Comparison of ENCODE assay signal across 15 mouse cellular contexts in genomic region chr9:64051241-64051640, GRCm38 (mm10). TPM values are rescaled to one million over a fixed set of nuclear protein-coding genes. Genes with fewer than 3 reads are reported as not detected.
DNase-seq lines count a peak whose midpoint lies in the region; ATAC-seq and TF ChIP-seq lines count a peak whose summit lies in the region.
"Had no signal": no experiment of that assay in that cellular context is flagged by ENCODE, and none has a peak within 500 bp of the region (broad histone marks: within the 10 kb centered on the region; RNA-seq: fewer than 3 reads in every experiment).

No protein-coding gene starts in this region.

- peak overlapping the region; percentile 15; the same call in 1 of the 2 replicates for H3K27ac ChIP-seq in heart, embryonic 16.5 days (ENCODE audit: low read length)
- H3K27ac ChIP-seq in bone marrow, adult 2 months (ENCODE audit: control insufficient read depth, insufficient read depth, low read depth, low read length, poor library complexity), result peak overlapping the region; percentile 25; the same call in 1 of the 2 replicates
- H3K27ac ChIP-seq in liver, embryonic 15.5 days (replicated peaks), result peak overlapping the region; percentile 99
- H3K27ac ChIP-seq: hindbrain, embryonic 15.5 days; neural tube, embryonic 12.5 days had no signal

- TF ChIP-seq CTCF in bone marrow, adult 2 months (IDR thresholded peaks at IDR 0.05; ENCODE audit: control insufficient read depth, insufficient read depth, low read length), result no peak

- no peak for TF ChIP-seq POLR2A in bone marrow, adult 2 months (IDR thresholded peaks at IDR 0.05; ENCODE audit: borderline replicate concordance, control insufficient read depth, low read depth, low read length)

- no peaks in the 10 kb centered on the region for H3K36me3 ChIP-seq in heart, embryonic 16.5 days (ENCODE audit: control insufficient read depth, insufficient read depth)
- H3K36me3 ChIP-seq in liver, embryonic 15.5 days (replicated peaks), result no peaks in the 10 kb centered on the region
- H3K36me3 ChIP-seq: embryonic facial prominence, embryonic 12.5 days; hindbrain, embryonic 15.5 days; neural tube, embryonic 12.5 days had no signal

- ATAC-seq in heart, embryonic 16.5 days (replicated peaks; ENCODE audit: extremely low read depth, insufficient read depth, low FRiP score), result no peak
- ATAC-seq in erythroblast, adult 5-6 weeks (replicated peaks; ENCODE audit: low FRiP score, poor library complexity, severe bottlenecking), result peak; percentile 42
- 0 out of 2 replicates have a peak, but pooled peaks have one; percentile 16 for ATAC-seq in liver, embryonic 15.5 days (ENCODE audit: insufficient read depth)

- no peaks in the 10 kb centered on the region for H3K27me3 ChIP-seq in heart, embryonic 16.5 days (ENCODE audit: control insufficient read depth, insufficient read depth, low read length)
- no peaks in the 10 kb centered on the region for H3K27me3 ChIP-seq in liver, embryonic 15.5 days
- H3K27me3 ChIP-seq: embryonic facial prominence, embryonic 12.5 days; hindbrain, embryonic 15.5 days had no signal

- H3K9ac ChIP-seq in heart, embryonic 16.5 days (ENCODE audit: low read length), result no peak overlapping the region
- peak overlapping the region; percentile 51 for H3K9ac ChIP-seq in liver, embryonic 15.5 days
- H3K9ac ChIP-seq: embryonic facial prominence, embryonic 12.5 days; hindbrain, embryonic 15.5 days; lung, embryonic 14.5 days; neural tube, embryonic 12.5 days had no signal

- no peak overlapping the region for H3K4me2 ChIP-seq in heart, embryonic 16.5 days (ENCODE audit: low read depth, low read length)
- H3K4me2 ChIP-seq in liver, embryonic 15.5 days, result peak overlapping the region; percentile 72
- H3K4me2 ChIP-seq: hindbrain, embryonic 15.5 days had no signal

- WGBS in heart, embryonic 16.5 days, result 91% methylated on average over 2 of the region's 2 CpGs
- WGBS in bone marrow, adult 2 months, result 69% methylated on average over 2 of the region's 2 CpGs
- WGBS in liver, embryonic 15.5 days (ENCODE audit: insufficient replicate concordance), result 34% methylated on average over 2 of the region's 2 CpGs

- no peak for DNase-seq in heart, postnatal 4 days
- no peak for DNase-seq in right cerebral cortex, postnatal 25 days
- DNase-seq in gastrocnemius, adult 8-10 months (ENCODE audit: low spot score in 2 of 2), result no peak
- DNase-seq: cerebellum, postnatal 36 days; kidney, adult 18-20 months; right cerebral cortex, postnatal 4 days; thymus, adult 2 months had no signal

- H3K9me3 ChIP-seq in heart, embryonic 16.5 days (replicated peaks; ENCODE audit: control insufficient read depth, low read length), result no peaks in the 10 kb centered on the region
- no peaks in the 10 kb centered on the region for H3K9me3 ChIP-seq in liver, embryonic 15.5 days (replicated peaks)
- H3K9me3 ChIP-seq: embryonic facial prominence, embryonic 12.5 days; hindbrain, embryonic 15.5 days; neural tube, embryonic 12.5 days had no signal

- H3K4me3 ChIP-seq in heart, embryonic 16.5 days (ENCODE audit: low read length), result no peak overlapping the region
- H3K4me3 ChIP-seq in bone marrow, adult 2 months (replicated peaks; ENCODE audit: control insufficient read depth, low read depth, low read length), result no peak overlapping the region
- no peak overlapping the region for H3K4me3 ChIP-seq in liver, embryonic 15.5 days (replicated peaks)
- H3K4me3 ChIP-seq: embryonic facial prominence, embryonic 12.5 days; hindbrain, embryonic 15.5 days; neural tube, embryonic 12.5 days had no signal

- peaks cover 25% of the 10 kb centered on the region for H3K4me1 ChIP-seq in heart, embryonic 16.5 days (ENCODE audit: control insufficient read depth, insufficient read depth, low read length)
- H3K4me1 ChIP-seq in bone marrow, adult 2 months (ENCODE audit: control insufficient read depth, insufficient read depth, low read length), result peaks cover 2% of the 10 kb centered on the region; the same call in 1 of the 2 replicates
- H3K4me1 ChIP-seq in liver, embryonic 15.5 days (replicated peaks), result peaks cover 95% of the 10 kb centered on the region

RNA-seq across cellular contexts. Expression of gene Smad6, which starts 29.4 kb away (rescaled TPM):
- polyA plus RNA-seq in heart, embryonic 16.5 days (2015; fragmentation: Nextera tagmentation; extraction: Ambion mirVana), result 12.8 and 13.7 TPM in 2 replicates
- total RNA-seq in heart, postnatal 4 days (2021), result 10 to 100 TPM; 18.5 to 20.1 TPM
- 0.97 and 1.3 TPM in 2 replicates for polyA plus RNA-seq in bone marrow, adult 2 months (2011; ENCODE audit: insufficient read depth, insufficient read length, low replicate concordance, missing spikeins)
- total RNA-seq in erythroblast, adult 5-6 weeks (2015; ENCODE audit: low replicate concordance), result not detected in 2 replicates
- 0.60 TPM in 1 of 2 replicates, not detected in the other for total RNA-seq in erythroblast, adult 5-6 weeks (2017; ENCODE audit: low replicate concordance)
- 2.3 and 2.9 TPM in 2 replicates for polyA plus RNA-seq in liver, embryonic 15.5 days (2015; fragmentation: Nextera tagmentation; extraction: Ambion mirVana)
- total RNA-seq in gastrocnemius, adult 8-10 months (2022), result 1 to 10 TPM; 3.2 to 5.1 (median 3.6) TPM

Comparison
In these comparisons a context has a peak if more than half of its experiments do, and no peak if none do; other contexts are left out.
1. H3K27ac ChIP-seq: peak in every context shown above with its lines; median percentile 99 in liver, embryonic 15.5 days; 25 in bone marrow, adult 2 months; 15 in heart, embryonic 16.5 days.